Mouse (Mus musculus) C2C12 (cell line): ENCODE measurements around the gene Dab2ip. TPM values are rescaled to one million over a fixed set of nuclear protein-coding genes. Genes with fewer than 3 reads are reported as not detected.

ENCODE experiments used
- H3K27me3 ChIP-seq: one replicate; pipeline ENCODE4 v1.6.1; 2011; ENCODE audit not compliant: control insufficient read depth, insufficient read depth, insufficient read length
- H3K36me3 ChIP-seq: one replicate; pipeline ENCODE4 v1.6.1; 2011; ENCODE audit not compliant: control insufficient read depth, insufficient read depth
- H3K4me3 ChIP-seq: one replicate; pipeline ENCODE4 v1.5.1; 2011; ENCODE audit warnings: mild to moderate bottlenecking, control low read depth; ENCODE audit not compliant: poor library complexity, insufficient read depth, severe bottlenecking
- H3K79me2 ChIP-seq: one replicate; pipeline ENCODE4 v1.6.1; 2011; ENCODE audit not compliant: control insufficient read depth, insufficient read depth
- H3K79me3 ChIP-seq: one replicate; pipeline ENCODE4 v1.6.1; 2011; ENCODE audit warnings: low read depth, control low read depth
- H3ac ChIP-seq: one replicate; pipeline ENCODE3; 2011; ENCODE audit warnings: low read depth; ENCODE audit not compliant: control insufficient read depth, insufficient read length
- CEBPB ChIP-seq: IDR thresholded peaks from one replicate; pipeline ENCODE4 v1.6.1; 2011; ENCODE audit warnings: low read depth, mild to moderate bottlenecking, control low read depth, moderate library complexity
- CTCF ChIP-seq: IDR thresholded peaks from one replicate; pipeline ENCODE4 v1.5.1; 2011; ENCODE audit not compliant: control insufficient read depth, insufficient read depth, insufficient read length
- FOSL1 ChIP-seq: IDR thresholded peaks from one replicate; pipeline ENCODE4 v1.8.0; 2011; ENCODE audit warnings: mild to moderate bottlenecking, low read length; ENCODE audit not compliant: poor library complexity, insufficient read depth, severe bottlenecking
- MAX ChIP-seq: IDR thresholded peaks from one replicate; pipeline ENCODE4 v1.6.1; 2011; ENCODE audit warnings: mild to moderate bottlenecking, control low read depth
- MYOD1 ChIP-seq: IDR thresholded peaks from one replicate; pipeline ENCODE4 v1.6.1; 2011; ENCODE audit warnings: low read depth; ENCODE audit not compliant: control insufficient read depth, insufficient read length
- MYOG ChIP-seq: IDR thresholded peaks from one replicate; pipeline ENCODE4 v1.6.1; 2011; ENCODE audit not compliant: control insufficient read depth, insufficient read length; ENCODE audit errors: extremely low read depth
- USF1 ChIP-seq: IDR thresholded peaks from one replicate; pipeline ENCODE4 v1.6.1; 2011; ENCODE audit warnings: low read depth, mild to moderate bottlenecking, control low read depth, moderate library complexity
- polyA plus RNA-seq: library from polyadenylated mRNA; unstranded; fragments of >200 nt; fragmentation: generic; extraction: Trizol; gene quantifications from one replicate; pipeline ENCODE4 v1.2.1, GENCODE M21; 2012; ENCODE audit warnings: missing spikeins

The Dab2ip gene
- polyA plus RNA-seq, 1 experiment = 27.9 TPM

DNA sequence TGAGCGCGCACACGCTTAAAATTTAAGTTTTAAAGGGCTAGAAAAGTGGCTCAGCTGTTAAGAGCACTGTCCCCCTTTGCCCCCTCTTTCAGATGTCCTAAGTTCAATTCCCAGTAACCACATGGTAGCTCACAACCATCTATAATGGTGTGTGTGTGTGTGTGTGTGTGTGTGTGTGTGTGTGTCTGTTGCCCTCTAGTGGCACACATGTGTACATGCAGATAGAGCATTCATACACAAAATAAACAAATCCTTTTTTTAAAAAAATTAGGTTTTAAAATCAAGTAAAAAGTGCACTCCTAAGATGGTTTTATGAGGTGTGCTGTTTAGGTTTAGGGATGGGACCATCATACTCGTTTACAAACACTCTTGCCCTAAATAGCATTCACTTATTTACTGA is 45.8 kb upstream of the Dab2ip start:
- H3K4me3 ChIP-seq = no peak overlapping the region
- no peak overlapping the region for H3ac ChIP-seq
- H3K79me2 ChIP-seq = no peaks in the 10 kb centered on the region
- TF ChIP-seq MYOD1 = no peak
- no peak for TF ChIP-seq MYOG
- TF ChIP-seq CTCF = no peak
- TF ChIP-seq FOSL1 = no peak
- no peaks in the 10 kb centered on the region for H3K79me3 ChIP-seq
- no peaks in the 10 kb centered on the region for H3K36me3 ChIP-seq
- H3K27me3 ChIP-seq = no peaks in the 10 kb centered on the region

- Histone ChIP-seq H3K36me3 (no peaks in the 10 kb centered on the region), H3K79me3 (no peaks in the 10 kb centered on the region), H3K4me3 (no peak overlapping the region), H3K27me3 (no peaks in the 10 kb centered on the region), H3ac (no peak overlapping the region), H3K79me2 (no peaks in the 10 kb centered on the region)
- TF ChIP-seq USF1 (no peak), CTCF (no peak), MYOD1 (no peak), CEBPB (no peak), FOSL1 (no peak), MAX (no peak), MYOG (no peak)
Observed at GRCm38 (mm10) chr2:35514051-35514892, 43.8 kb upstream of the Dab2ip start.

- no peaks in the 10 kb centered on the region for H3K36me3 ChIP-seq
- TF ChIP-seq FOSL1 (no peak), MYOG (no peak), MYOD1 (no peak)
Observed at GRCm38 (mm10) chr2:35526612-35527242, 31.3 kb upstream of the Dab2ip start.

GRCm38 (mm10) chr2:35529086-35529485 is 29.0 kb upstream of the Dab2ip start:
- Histone ChIP-seq H3K79me3 (no peaks in the 10 kb centered on the region), H3K27me3 (no peaks in the 10 kb centered on the region), H3K36me3 (no peaks in the 10 kb centered on the region), H3K79me2 (no peaks in the 10 kb centered on the region), H3K4me3 (no peak overlapping the region), H3ac (no peak overlapping the region)
- TF ChIP-seq CEBPB (no peak), MAX (no peak), MYOG (no peak), MYOD1 (no peak), FOSL1 (no peak), CTCF (no peak), USF1 (no peak)

More at GRCm38 (mm10) chr2:35526612-35527242, 31.3 kb upstream of the Dab2ip start:
- Histone ChIP-seq H3K79me3 (no peaks in the 10 kb centered on the region), H3K27me3 (no peaks in the 10 kb centered on the region), H3ac (no peak overlapping the region), H3K4me3 (no peak overlapping the region), H3K79me2 (no peaks in the 10 kb centered on the region)

DNA sequence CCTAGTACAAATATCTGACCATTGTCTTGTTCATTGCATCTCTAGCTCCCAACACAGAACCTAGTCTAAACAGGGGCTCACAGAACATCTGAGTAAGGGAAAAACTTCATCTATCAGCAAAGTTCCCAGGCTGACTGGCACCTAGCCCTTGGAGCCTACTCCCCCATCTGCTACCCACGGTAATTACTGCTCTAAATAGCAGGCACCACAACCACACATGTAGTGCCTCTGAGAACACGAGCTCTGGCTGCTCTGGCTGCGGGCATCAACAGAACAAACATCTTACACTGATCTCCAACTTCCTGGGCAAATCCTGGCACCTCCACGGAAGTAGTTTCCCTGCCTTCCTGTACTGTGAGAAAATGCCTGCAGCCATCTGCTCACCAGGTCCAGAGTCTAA is 28.2 kb upstream of the Dab2ip start:
- Histone ChIP-seq H3K79me3 (no peaks in the 10 kb centered on the region), H3ac (no peak overlapping the region), H3K4me3 (no peak overlapping the region), H3K79me2 (no peaks in the 10 kb centered on the region), H3K36me3 (no peaks in the 10 kb centered on the region), H3K27me3 (no peaks in the 10 kb centered on the region)
- TF ChIP-seq FOSL1 (no peak), MYOG (no peak), MAX (no peak), USF1 (no peak), CEBPB (no peak), CTCF (no peak), MYOD1 (no peak)
